ENCODE assay signal across 10 mouse cellular contexts in genomic region chr5:139467998-139468397, GRCm38 (mm10). TPM values are rescaled to one million over a fixed set of nuclear protein-coding genes. Genes with fewer than 3 reads are reported as not detected.
DNase-seq lines count a peak whose midpoint lies in the region; ATAC-seq lines count a peak whose summit lies in the region.
"Had no signal": no experiment of that assay in that cellular context is flagged by ENCODE, and none has a peak within 500 bp of the region (broad histone marks: within the 10 kb centered on the region; RNA-seq: fewer than 3 reads in every experiment).

No protein-coding gene starts in this region.

- DNase-seq in cerebellum, adult 18-20 months = peak; percentile 39 to 59
- DNase-seq in cerebellum, adult 9-10 months = no peak
- peak; percentile 29 to 65 for DNase-seq in layer of hippocampus, adult 18-20 months (ENCODE audit: low spot score in 2 of 2)
- no peak for DNase-seq in layer of hippocampus, adult 9-10 months (ENCODE audit: low spot score)
- peak; percentile 48 for DNase-seq in adrenal gland, postnatal 25 days
- peak; percentile 71 for DNase-seq in lung, postnatal 10 days
- DNase-seq in spleen, postnatal 10 days (ENCODE audit: low spot score in 2 of 2) = no peak

- H3K4me1 ChIP-seq in neural tube, embryonic 15.5 days = no peaks in the 10 kb centered on the region
- H3K4me1 ChIP-seq: embryonic facial prominence, embryonic 15.5 days; neural tube, embryonic 13.5 days had no signal

- H3K4me2 ChIP-seq in neural tube, embryonic 15.5 days = no peak overlapping the region
- H3K4me2 ChIP-seq: embryonic facial prominence, embryonic 15.5 days; neural tube, embryonic 13.5 days had no signal

- H3K9me3 ChIP-seq in neural tube, embryonic 15.5 days (replicated peaks) = no peaks in the 10 kb centered on the region
- H3K9me3 ChIP-seq: embryonic facial prominence, embryonic 15.5 days; neural tube, embryonic 13.5 days had no signal

- H3K36me3 ChIP-seq in neural tube, embryonic 15.5 days = peaks cover 24% of the 10 kb centered on the region

- WGBS in neural tube, embryonic 15.5 days = 40% methylated on average over 5 of the region's 5 CpGs

- H3K27me3 ChIP-seq in neural tube, embryonic 15.5 days (replicated peaks) = no peaks in the 10 kb centered on the region
- H3K27me3 ChIP-seq: embryonic facial prominence, embryonic 15.5 days; neural tube, embryonic 13.5 days had no signal

- no peak for ATAC-seq in neural tube, embryonic 15.5 days (ENCODE audit: low FRiP score)

- no peak overlapping the region for H3K27ac ChIP-seq in neural tube, embryonic 15.5 days (replicated peaks)
- H3K27ac ChIP-seq: embryonic facial prominence, embryonic 15.5 days; neural tube, embryonic 13.5 days had no signal

- no peak overlapping the region for H3K9ac ChIP-seq in neural tube, embryonic 15.5 days (replicated peaks)
- H3K9ac ChIP-seq: embryonic facial prominence, embryonic 15.5 days; neural tube, embryonic 13.5 days had no signal

- no peak overlapping the region for H3K4me3 ChIP-seq in neural tube, embryonic 15.5 days (replicated peaks)
- H3K4me3 ChIP-seq: embryonic facial prominence, embryonic 15.5 days; neural tube, embryonic 13.5 days had no signal

RNA-seq across cellular contexts. Expression of gene 3110082I17Rik, which starts 7.7 kb away (rescaled TPM):
- total RNA-seq in layer of hippocampus, adult 18-20 months (2021) = 10 to 100 TPM; 14.6 to 15.7 TPM
- 9.8 and 15.8 TPM in 2 replicates for total RNA-seq in adrenal gland, postnatal 25 days (2021)
- 15.7 and 22.7 TPM in 2 replicates for polyA plus RNA-seq in neural tube, embryonic 15.5 days (2015; fragmentation: Nextera tagmentation; extraction: Ambion mirVana)

RNA-seq across cellular contexts. Expression of gene Zfand2a, which starts 16.4 kb away (rescaled TPM):
- 10 to 100 TPM; 50.4 to 51.6 TPM for total RNA-seq in layer of hippocampus, adult 18-20 months (2021)
- 22.5 and 31.2 TPM in 2 replicates for total RNA-seq in adrenal gland, postnatal 25 days (2021)
- 22.9 and 23.2 TPM in 2 replicates for polyA plus RNA-seq in neural tube, embryonic 15.5 days (2015; fragmentation: Nextera tagmentation; extraction: Ambion mirVana)

RNA-seq across cellular contexts. Expression of gene Gper1, which starts 45.0 kb away (rescaled TPM):
- 1 to 10 TPM; 2.0 to 4.2 TPM for total RNA-seq in layer of hippocampus, adult 18-20 months (2021)
- total RNA-seq in adrenal gland, postnatal 25 days (2021) = 3.5 and 4.8 TPM in 2 replicates
- 7.8 and 9.6 TPM in 2 replicates for polyA plus RNA-seq in neural tube, embryonic 15.5 days (2015; fragmentation: Nextera tagmentation; extraction: Ambion mirVana)

Comparison
In these comparisons a context has a peak if more than half of its experiments do, and no peak if none do; other contexts are left out.
1. DNase-seq: peak in cerebellum, adult 18-20 months (2 of 2), layer of hippocampus, adult 18-20 months (2 of 2), adrenal gland, postnatal 25 days (single experiment) and lung, postnatal 10 days (single experiment); none in cerebellum, adult 9-10 months (single experiment), layer of hippocampus, adult 9-10 months (single experiment) and spleen, postnatal 10 days (0 of 2).